In the genomic region with DNA sequence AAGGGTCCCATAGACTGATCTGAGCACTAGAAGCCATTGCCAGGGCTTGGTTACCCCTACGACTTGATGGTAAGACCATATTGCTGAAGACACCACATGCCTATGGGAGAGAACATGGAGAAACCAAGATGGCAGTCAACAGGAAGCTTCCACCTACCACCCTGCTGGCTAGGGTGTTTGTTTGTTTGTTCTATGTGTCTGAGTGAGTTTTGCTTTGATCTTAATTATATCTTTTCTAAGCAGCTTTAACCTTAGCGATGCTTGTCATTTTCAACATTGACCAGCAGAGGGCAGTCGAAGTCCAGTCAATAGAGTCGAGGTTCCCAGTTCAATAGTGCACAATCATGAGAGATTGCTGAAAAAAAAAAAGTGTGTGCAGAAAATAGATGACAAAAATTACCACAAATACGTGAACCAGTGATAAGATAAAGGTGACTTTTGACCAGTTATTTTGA, we compare ENCODE assay signal across 8 mouse cellular contexts. TPM values are rescaled to one million over a fixed set of nuclear protein-coding genes. Genes with fewer than 3 reads are reported as not detected.
DNase-seq lines count a peak whose midpoint lies in the region; ATAC-seq lines count a peak whose summit lies in the region.

No protein-coding gene starts in this region.

- ATAC-seq in CD4-positive, CD25-positive, alpha-beta regulatory T cell, adult 4 months: peak; percentile 89
- peak; percentile 45; the same call in 1 of the 2 replicates for ATAC-seq in hindbrain, embryonic 11.5 days (ENCODE audit: low FRiP score)
- ATAC-seq in megakaryocyte, adult 5-6 weeks (ENCODE audit: poor library complexity, severe bottlenecking): peak; percentile 69

- no peak overlapping the region for H3K4me2 ChIP-seq in hindbrain, embryonic 11.5 days (replicated peaks; ENCODE audit: low read depth, low read length)

- no peak overlapping the region for H3K27ac ChIP-seq in hindbrain, embryonic 11.5 days (ENCODE audit: low read depth, low read length)

- DNase-seq in heart, postnatal 14 days: peak; percentile 32 to 42
- no peak for DNase-seq in heart, adult 11 months
- peak; percentile 49 for DNase-seq in cerebellum, adult 9-10 months
- peak; percentile 83 for DNase-seq in hindbrain, embryonic 11.5 days (ENCODE audit: low spot score)
- DNase-seq in thymus, postnatal 14 days: peak; percentile 28
- no peak for DNase-seq in spleen, postnatal 4 days (ENCODE audit: low spot score in 2 of 2)

- no peaks in the 10 kb centered on the region for H3K27me3 ChIP-seq in hindbrain, embryonic 11.5 days (ENCODE audit: control insufficient read depth, insufficient read depth, low read length)

- no peaks in the 10 kb centered on the region for H3K9me3 ChIP-seq in hindbrain, embryonic 11.5 days (ENCODE audit: control insufficient read depth, low read length)

- H3K9ac ChIP-seq in hindbrain, embryonic 11.5 days (ENCODE audit: low read depth, low read length): no peak overlapping the region

- WGBS in hindbrain, embryonic 11.5 days: 21% methylated on average over 5 of the region's 5 CpGs

- H3K4me3 ChIP-seq in hindbrain, embryonic 11.5 days (ENCODE audit: low read depth, low read length): no peak overlapping the region

- H3K36me3 ChIP-seq in hindbrain, embryonic 11.5 days (ENCODE audit: control insufficient read depth, insufficient read depth, low read length): no peaks in the 10 kb centered on the region

- intact Hi-C loops in heart, postnatal 14 days (cut with DNase I): loop anchor here (1.0 to 5.0 kb wide), 2 partner anchors 1029 to 1360 kb away; no protein-coding TSS in a partner anchor

- no peaks in the 10 kb centered on the region for H3K4me1 ChIP-seq in hindbrain, embryonic 11.5 days (replicated peaks; ENCODE audit: control insufficient read depth, insufficient read depth, low read length)

RNA-seq across cellular contexts. Expression of a gene that starts 12.4 kb away (rescaled TPM):
- total RNA-seq in heart, postnatal 14 days (2021): 10 to 100 TPM; 35.4 to 35.5 TPM
- 1 to 10 TPM; 1.7 to 4.1 TPM for polyA plus RNA-seq in CD4-positive, CD25-positive, alpha-beta regulatory T cell, adult 4 months (2017; shearing (Covaris generic))
- 103 and 108 TPM in 2 replicates for polyA plus RNA-seq in hindbrain, embryonic 11.5 days (2014; fragmentation: Nextera tagmentation; extraction: Ambion mirVana)
- 2.3 and 3.5 TPM in 2 replicates for total RNA-seq in megakaryocyte, adult 5-6 weeks (2015)
- 6.0 and 6.1 TPM in 2 replicates for total RNA-seq in megakaryocyte, adult 5-6 weeks (2017)

RNA-seq across cellular contexts. Expression of a gene that starts 25.5 kb away (rescaled TPM):
- not detected for total RNA-seq in heart, postnatal 14 days (2021)
- under 1 TPM in 1 of 2 experiments, not detected in 1; 0.98 TPM for polyA plus RNA-seq in CD4-positive, CD25-positive, alpha-beta regulatory T cell, adult 4 months (2017; shearing (Covaris generic))
- 0.21 and 0.25 TPM in 2 replicates for polyA plus RNA-seq in hindbrain, embryonic 11.5 days (2014; fragmentation: Nextera tagmentation; extraction: Ambion mirVana)
- total RNA-seq in megakaryocyte, adult 5-6 weeks (2015): 285 and 298 TPM in 2 replicates
- 47.4 and 48.4 TPM in 2 replicates for total RNA-seq in megakaryocyte, adult 5-6 weeks (2017)

Comparison
In these comparisons a context has a peak if more than half of its experiments do, and no peak if none do; other contexts are left out.
1. DNase-seq: peak in heart, postnatal 14 days (2 of 2), cerebellum, adult 9-10 months (single experiment), hindbrain, embryonic 11.5 days (single experiment) and thymus, postnatal 14 days (single experiment); none in heart, adult 11 months (single experiment) and spleen, postnatal 4 days (0 of 2).
2. RNA of a gene that starts 12.4 kb away (total RNA-seq): 35.4 to 35.5 TPM in heart, postnatal 14 days; 2.3 to 6.1 TPM in megakaryocyte, adult 5-6 weeks; every median in the first group is over 4 times any median in the second.
3. RNA of a gene that starts 25.5 kb away (total RNA-seq): 47.4 to 298 TPM in megakaryocyte, adult 5-6 weeks; not detected in heart, postnatal 14 days; every median in the first group is over 10 times any median in the second.
4. Peak in every context shown above with its lines, with median percentiles within 50 percentile points of each other: ATAC-seq.